Mouse (Mus musculus): Measurements from ENCODE around the gene Dnajb12. TPM values are rescaled to one million over a fixed set of nuclear protein-coding genes. Genes with fewer than 3 reads are reported as not detected.
A peak's percentile ranks its signal among the peaks of the same experiment; 100 is the strongest.

The Dnajb12 gene
- polyA plus RNA-seq, 1 experiment, result 44.6 TPM

DNA sequence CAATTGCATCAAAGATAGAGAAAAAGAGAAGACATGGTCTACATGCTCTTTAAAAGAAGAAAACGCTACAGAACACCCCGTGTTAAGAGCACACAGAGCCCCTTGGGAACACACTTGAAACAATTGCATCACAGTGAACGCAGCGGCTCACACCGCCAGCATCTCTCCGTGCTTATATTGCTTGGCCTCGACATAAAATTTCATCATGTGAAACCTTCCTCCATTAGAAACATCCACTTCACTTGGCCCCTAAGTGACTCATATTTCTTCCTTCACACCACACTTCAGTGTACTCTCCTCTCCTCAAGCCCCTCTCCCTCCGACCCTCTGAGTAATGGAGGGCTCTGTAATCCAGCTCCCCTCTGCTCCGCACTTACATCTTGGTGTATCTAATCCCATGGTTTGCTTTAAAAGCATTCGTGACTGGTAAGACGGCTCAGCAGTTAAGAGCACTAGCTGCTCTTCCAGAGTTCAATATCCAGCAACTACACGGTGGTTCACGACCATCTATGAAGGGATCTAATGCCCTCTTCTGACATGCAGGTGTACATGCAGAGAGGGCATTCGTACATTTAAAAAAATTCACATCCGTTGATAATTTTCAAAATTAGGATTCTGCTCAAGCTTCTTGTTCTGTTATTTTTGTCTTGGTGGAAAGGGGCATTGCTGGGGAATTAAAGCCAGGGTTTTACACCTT lies 1.8 kb upstream of the Dnajb12 start:
- WGBS, result 87% methylated on average over 15 of the region's 15 CpGs
- no peaks in the 10 kb centered on the region for H3K36me3 ChIP-seq (ENCODE audit: control insufficient read depth, insufficient read depth, low read length)
- no peak overlapping the region for H3K4me3 ChIP-seq (ENCODE audit: control insufficient read depth, insufficient read depth, low read length)
- no peaks in the 10 kb centered on the region for H3K27me3 ChIP-seq (ENCODE audit: control insufficient read depth, insufficient read depth, low read length)
- no peak for DNase-seq
- TF ChIP-seq POLR2A (IDR thresholded peaks at IDR 0.05; ENCODE audit: control insufficient read depth, extremely low read depth, insufficient read depth, low read length, poor library complexity), result no peak
- no peak for TF ChIP-seq CTCF (IDR thresholded peaks at IDR 0.05; ENCODE audit: borderline replicate concordance, control insufficient read depth, extremely low read depth, insufficient read depth, low read length, poor library complexity)
- peaks cover 2% of the 10 kb centered on the region; the same call in 1 of the 2 replicates for H3K4me1 ChIP-seq (replicated peaks; ENCODE audit: control insufficient read depth, insufficient read depth, low read length)
- no peak overlapping the region for H3K27ac ChIP-seq (ENCODE audit: control insufficient read depth, insufficient read depth, low read length)

DNA sequence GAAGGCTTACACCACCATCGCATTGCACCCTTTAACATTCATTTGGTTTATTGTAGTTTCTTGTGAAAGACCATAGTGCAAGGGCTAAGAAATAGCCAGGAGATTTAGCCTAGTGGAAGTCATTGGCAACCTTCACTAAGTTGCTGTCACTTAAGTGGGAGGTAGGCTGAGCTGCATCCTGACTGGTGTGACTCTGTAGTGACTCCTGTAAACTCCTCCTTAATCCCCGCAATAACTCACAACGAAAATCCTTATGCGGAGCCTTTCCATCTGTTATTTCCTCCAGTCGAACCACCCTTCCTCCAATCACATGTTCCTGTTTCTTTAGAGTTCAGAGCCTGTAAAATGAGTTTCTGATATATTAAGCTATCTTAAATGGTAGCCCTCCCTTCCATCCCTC lies 533 bp upstream of the Dnajb12 start:
- DNase-seq, result no peak
- Histone ChIP-seq H3K27me3 (ENCODE audit: control insufficient read depth, insufficient read depth, low read length) (no peaks in the 10 kb centered on the region), H3K36me3 (ENCODE audit: control insufficient read depth, insufficient read depth, low read length) (no peaks in the 10 kb centered on the region), H3K4me3 (ENCODE audit: control insufficient read depth, insufficient read depth, low read length) (no peak overlapping the region), H3K27ac (ENCODE audit: control insufficient read depth, insufficient read depth, low read length) (no peak overlapping the region), H3K4me1 (replicated peaks; ENCODE audit: control insufficient read depth, insufficient read depth, low read length) (peaks cover 2% of the 10 kb centered on the region; the same call in 1 of the 2 replicates)
- TF ChIP-seq POLR2A (IDR thresholded peaks at IDR 0.05; ENCODE audit: control insufficient read depth, extremely low read depth, insufficient read depth, low read length, poor library complexity), result no peak
- TF ChIP-seq CTCF (IDR thresholded peaks at IDR 0.05; ENCODE audit: borderline replicate concordance, control insufficient read depth, extremely low read depth, insufficient read depth, low read length, poor library complexity), result no peak
- 15% methylated on average over 5 of the region's 5 CpGs for WGBS

DNA sequence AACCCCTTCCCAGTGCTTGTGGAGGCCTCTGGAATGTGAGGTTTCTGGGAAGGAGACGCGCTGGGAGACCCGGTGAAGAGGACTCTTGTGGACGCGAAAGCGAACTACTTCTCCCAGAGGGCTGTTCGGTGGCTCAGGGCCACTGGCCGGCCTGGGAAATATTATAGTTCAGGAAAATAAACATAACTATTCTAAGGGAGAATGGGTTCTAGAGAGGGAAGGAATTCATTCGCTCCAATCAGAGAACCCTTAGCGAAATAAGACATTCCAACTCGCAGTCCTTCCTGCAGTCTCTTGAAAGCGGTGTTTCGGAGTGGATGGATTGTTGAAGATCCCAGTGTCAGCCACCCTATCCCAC lies 652 bp downstream of the Dnajb12 start:
- no peaks in the 10 kb centered on the region for H3K27me3 ChIP-seq (ENCODE audit: control insufficient read depth, insufficient read depth, low read length)
- TF ChIP-seq POLR2A (IDR thresholded peaks at IDR 0.05; ENCODE audit: control insufficient read depth, extremely low read depth, insufficient read depth, low read length, poor library complexity) (no peak), CTCF (IDR thresholded peaks at IDR 0.05; ENCODE audit: borderline replicate concordance, control insufficient read depth, extremely low read depth, insufficient read depth, low read length, poor library complexity) (no peak)
- peak overlapping the region; percentile 10; the same call in 1 of the 2 replicates for H3K27ac ChIP-seq (ENCODE audit: control insufficient read depth, insufficient read depth, low read length)
- H3K36me3 ChIP-seq (ENCODE audit: control insufficient read depth, insufficient read depth, low read length), result no peaks in the 10 kb centered on the region
- H3K4me3 ChIP-seq (ENCODE audit: control insufficient read depth, insufficient read depth, low read length), result peak overlapping the region; percentile 78
- peaks cover 7% of the 10 kb centered on the region for H3K4me1 ChIP-seq (replicated peaks; ENCODE audit: control insufficient read depth, insufficient read depth, low read length)
- DNase-seq, result no peak
- under 1% methylated on average over 13 of the region's 13 CpGs for WGBS

DNA sequence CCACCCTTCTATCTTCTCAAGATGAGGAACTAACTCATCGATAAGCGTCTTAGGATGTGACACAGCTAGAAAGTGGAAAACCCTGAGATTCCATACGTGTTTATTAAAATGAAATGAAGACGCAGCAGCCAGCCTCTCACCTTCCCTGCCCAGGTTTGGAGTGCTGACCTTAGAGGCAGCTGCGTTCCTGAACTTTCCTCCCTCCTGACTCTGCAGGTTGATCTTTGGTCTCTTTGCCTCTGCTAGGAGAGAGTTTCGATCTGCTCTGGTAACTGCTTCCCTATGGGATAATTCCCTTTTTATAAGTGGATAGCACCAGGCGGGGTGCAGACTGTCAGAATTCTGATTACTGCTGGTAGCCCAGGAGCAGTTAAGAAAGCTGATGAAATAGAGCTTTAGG lies 1.5 kb downstream of the Dnajb12 start:
- H3K4me1 ChIP-seq (replicated peaks; ENCODE audit: control insufficient read depth, insufficient read depth, low read length), result peaks cover 15% of the 10 kb centered on the region
- no peaks in the 10 kb centered on the region for H3K36me3 ChIP-seq (ENCODE audit: control insufficient read depth, insufficient read depth, low read length)
- DNase-seq, result no peak
- 61% methylated on average over 7 of the region's 7 CpGs for whole genome bisulfite sequencing
- H3K27me3 ChIP-seq (ENCODE audit: control insufficient read depth, insufficient read depth, low read length), result no peaks in the 10 kb centered on the region
- H3K27ac ChIP-seq (ENCODE audit: control insufficient read depth, insufficient read depth, low read length), result no peak overlapping the region
- TF ChIP-seq POLR2A (IDR thresholded peaks at IDR 0.05; ENCODE audit: control insufficient read depth, extremely low read depth, insufficient read depth, low read length, poor library complexity), result no peak
- no peak for TF ChIP-seq CTCF (IDR thresholded peaks at IDR 0.05; ENCODE audit: borderline replicate concordance, control insufficient read depth, extremely low read depth, insufficient read depth, low read length, poor library complexity)
- no peak overlapping the region for H3K4me3 ChIP-seq (ENCODE audit: control insufficient read depth, insufficient read depth, low read length)

DNA sequence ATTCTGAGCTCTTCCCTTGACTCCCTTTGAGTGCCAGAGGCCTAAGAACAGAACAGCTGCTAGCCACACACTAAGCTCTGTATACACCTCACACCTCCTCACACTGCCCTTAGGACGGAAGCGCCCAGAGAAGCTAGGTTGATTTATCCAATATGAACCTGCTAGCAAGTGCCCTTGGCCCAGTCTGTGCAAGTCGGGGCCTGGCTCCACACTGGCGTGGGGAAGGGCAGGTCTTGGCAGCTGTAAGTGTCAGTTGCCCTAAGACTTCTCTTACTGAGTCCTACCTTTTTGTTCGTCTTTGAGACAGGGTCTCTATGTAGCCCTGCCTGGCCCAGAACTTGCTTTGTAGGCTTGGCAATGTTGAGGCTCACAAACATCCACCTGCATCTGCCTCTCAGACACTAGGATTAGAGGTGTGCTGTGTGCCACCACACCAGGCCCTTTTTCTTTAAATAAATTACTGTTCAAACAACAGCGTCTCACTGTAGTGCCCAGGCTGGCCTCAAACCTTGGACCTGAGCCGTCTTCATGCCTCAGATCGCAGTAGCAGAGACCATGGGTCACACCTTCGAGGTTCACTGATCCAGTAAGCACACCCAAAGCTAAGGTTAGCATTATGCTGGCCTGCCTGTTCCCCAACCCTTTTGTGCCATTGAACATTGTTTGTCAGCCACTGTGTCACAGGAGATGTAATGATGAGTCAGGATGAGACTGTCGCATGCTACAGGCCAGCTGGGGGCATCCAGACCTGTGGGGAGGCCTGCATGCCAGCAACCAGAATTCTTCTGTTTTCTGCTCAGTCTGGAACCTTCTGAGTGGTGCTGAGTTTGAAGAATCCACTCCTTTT lies 5.2 kb downstream of the Dnajb12 start:
- H3K36me3 ChIP-seq (ENCODE audit: control insufficient read depth, insufficient read depth, low read length), result no peaks in the 10 kb centered on the region
- H3K27me3 ChIP-seq (ENCODE audit: control insufficient read depth, insufficient read depth, low read length), result no peaks in the 10 kb centered on the region
- no peak for DNase-seq
- peaks cover 23% of the 10 kb centered on the region for H3K4me1 ChIP-seq (replicated peaks; ENCODE audit: control insufficient read depth, insufficient read depth, low read length)
- 93% methylated on average over 10 of the region's 10 CpGs for WGBS
- peak overlapping the region; percentile 1; the same call in 1 of the 2 replicates for H3K27ac ChIP-seq (ENCODE audit: control insufficient read depth, insufficient read depth, low read length)
- no peak overlapping the region for H3K4me3 ChIP-seq (ENCODE audit: control insufficient read depth, insufficient read depth, low read length)
- TF ChIP-seq POLR2A (IDR thresholded peaks at IDR 0.05; ENCODE audit: control insufficient read depth, extremely low read depth, insufficient read depth, low read length, poor library complexity), result no peak
- TF ChIP-seq CTCF (IDR thresholded peaks at IDR 0.05; ENCODE audit: borderline replicate concordance, control insufficient read depth, extremely low read depth, insufficient read depth, low read length, poor library complexity), result no peak

DNA sequence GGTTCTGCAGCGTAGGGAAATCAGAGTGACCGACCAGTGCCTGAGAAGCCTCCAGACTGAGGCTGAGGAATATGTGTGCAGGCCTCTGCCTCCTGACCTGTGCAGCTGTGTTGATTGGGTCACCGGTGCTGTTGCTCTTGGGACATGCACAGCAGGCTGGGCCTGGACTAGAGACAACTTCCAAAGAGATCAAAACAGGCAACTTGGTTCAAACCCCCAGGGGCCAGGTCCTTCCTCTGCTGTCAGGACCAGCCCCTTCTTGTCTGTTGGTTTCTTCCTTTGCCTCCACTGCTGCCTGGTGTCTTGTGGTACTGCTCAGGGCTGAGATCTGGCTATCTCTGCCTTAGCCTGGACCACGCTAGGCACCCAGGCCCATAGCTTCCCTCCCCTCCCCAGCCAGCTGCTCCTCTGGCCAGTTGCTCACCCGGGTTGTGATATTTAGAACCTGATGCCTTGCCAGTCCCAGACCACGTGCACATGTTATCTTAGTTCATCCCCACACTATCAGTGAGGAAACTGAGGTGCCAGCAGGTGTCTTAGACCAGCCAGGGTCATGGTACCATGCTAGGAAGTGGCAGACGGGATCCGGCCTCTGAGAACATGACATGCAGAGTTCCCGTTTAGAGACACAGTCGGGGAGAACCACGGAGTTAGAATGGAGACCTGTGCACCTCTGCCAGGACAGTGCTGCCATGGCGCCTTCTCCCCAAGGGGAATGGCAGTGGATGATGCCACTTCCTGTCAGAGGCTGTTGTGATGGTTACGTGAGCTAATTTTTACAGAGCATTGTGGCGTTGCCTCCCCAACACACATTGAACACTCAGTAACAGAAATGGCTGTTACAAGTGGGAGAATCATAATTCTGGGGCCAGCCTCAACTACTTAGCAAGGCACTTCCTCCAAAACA lies 6.1 kb downstream of the Dnajb12 start:
- 45% methylated on average over 14 of the region's 14 CpGs for WGBS
- Histone ChIP-seq H3K27ac (ENCODE audit: control insufficient read depth, insufficient read depth, low read length) (peak overlapping the region; percentile 1; the same call in 1 of the 2 replicates), H3K4me3 (ENCODE audit: control insufficient read depth, insufficient read depth, low read length) (no peak overlapping the region), H3K36me3 (ENCODE audit: control insufficient read depth, insufficient read depth, low read length) (no peaks in the 10 kb centered on the region), H3K27me3 (ENCODE audit: control insufficient read depth, insufficient read depth, low read length) (no peaks in the 10 kb centered on the region), H3K4me1 (replicated peaks; ENCODE audit: control insufficient read depth, insufficient read depth, low read length) (peaks cover 27% of the 10 kb centered on the region)
- DNase-seq, result no peak
- TF ChIP-seq CTCF (IDR thresholded peaks at IDR 0.05; ENCODE audit: borderline replicate concordance, control insufficient read depth, extremely low read depth, insufficient read depth, low read length, poor library complexity) (no peak), POLR2A (IDR thresholded peaks at IDR 0.05; ENCODE audit: control insufficient read depth, extremely low read depth, insufficient read depth, low read length, poor library complexity) (no peak)
